In genomic region chr6:42286448-42286847, GRCm38 (mm10) we compare ENCODE assay signal across 17 mouse cellular contexts. TPM values are rescaled to one million over a fixed set of nuclear protein-coding genes. Genes with fewer than 3 reads are reported as not detected.
DNase-seq lines count a peak whose midpoint lies in the region; ATAC-seq lines count a peak whose summit lies in the region.
"Had no signal": no experiment of that assay in that cellular context is flagged by ENCODE, and none has a peak within 500 bp of the region (broad histone marks: within the 10 kb centered on the region; RNA-seq: fewer than 3 reads in every experiment).

Gene Clcn1, plus strand, starts transcription at chr6:42286685.

- H3K4me3 ChIP-seq in forebrain, embryonic 12.5 days (replicated peaks): no peak within 1 kb of the TSS
- no peak within 1 kb of the TSS for H3K4me3 ChIP-seq in forebrain, embryonic 11.5 days (ENCODE audit: low read depth, low read length)
- no peak within 1 kb of the TSS for H3K4me3 ChIP-seq in limb, embryonic 15.5 days
- H3K4me3 ChIP-seq in limb, embryonic 10.5 days: no peak within 1 kb of the TSS
- no peak within 1 kb of the TSS for H3K4me3 ChIP-seq in hindbrain, embryonic 14.5 days (replicated peaks; ENCODE audit: low read length)
- H3K4me3 ChIP-seq: embryonic facial prominence, embryonic 12.5 days; limb, embryonic 13.5 days had no signal

- no peaks in the 10 kb centered on the region for H3K27me3 ChIP-seq in forebrain, embryonic 12.5 days
- no peaks in the 10 kb centered on the region for H3K27me3 ChIP-seq in forebrain, embryonic 11.5 days (ENCODE audit: control insufficient read depth, insufficient read depth, low read length)
- H3K27me3 ChIP-seq in limb, embryonic 15.5 days: no peaks in the 10 kb centered on the region
- H3K27me3 ChIP-seq in limb, embryonic 10.5 days (ENCODE audit: low read depth, poor library complexity, severe bottlenecking): no peaks in the 10 kb centered on the region
- no peaks in the 10 kb centered on the region for H3K27me3 ChIP-seq in hindbrain, embryonic 14.5 days (ENCODE audit: control insufficient read depth, insufficient read depth, low read length)
- H3K27me3 ChIP-seq: embryonic facial prominence, embryonic 12.5 days; limb, embryonic 13.5 days had no signal

- peaks cover 63% of the 10 kb centered on the region for H3K36me3 ChIP-seq in forebrain, embryonic 12.5 days (replicated peaks)
- peaks cover 2% of the 10 kb centered on the region; the same call in 1 of the 2 replicates for H3K36me3 ChIP-seq in forebrain, embryonic 11.5 days (ENCODE audit: control insufficient read depth, insufficient read depth, low read length)
- peaks cover 22% of the 10 kb centered on the region for H3K36me3 ChIP-seq in limb, embryonic 15.5 days
- peaks cover 66% of the 10 kb centered on the region for H3K36me3 ChIP-seq in limb, embryonic 10.5 days
- peaks cover 74% of the 10 kb centered on the region for H3K36me3 ChIP-seq in hindbrain, embryonic 14.5 days (replicated peaks; ENCODE audit: control insufficient read depth, insufficient read depth)

- 0 out of 2 replicates have a peak, but pooled peaks have one; percentile 40 for ATAC-seq in forebrain, embryonic 12.5 days (ENCODE audit: low FRiP score)
- no peak for ATAC-seq in forebrain, embryonic 11.5 days (replicated peaks; ENCODE audit: low FRiP score)
- ATAC-seq in limb, embryonic 15.5 days (ENCODE audit: insufficient number of reproducible peaks, low FRiP score, low TSS enrichment, low read depth): peak; percentile 49; the same call in 1 of the 2 replicates
- ATAC-seq in hindbrain, embryonic 14.5 days (ENCODE audit: low FRiP score): peak; percentile 59; the same call in 1 of the 2 replicates

- no peaks in the 10 kb centered on the region for H3K9me3 ChIP-seq in forebrain, embryonic 12.5 days
- H3K9me3 ChIP-seq in forebrain, embryonic 11.5 days (ENCODE audit: control insufficient read depth, low read length): no peaks in the 10 kb centered on the region
- no peaks in the 10 kb centered on the region for H3K9me3 ChIP-seq in limb, embryonic 15.5 days
- H3K9me3 ChIP-seq in limb, embryonic 10.5 days (replicated peaks): no peaks in the 10 kb centered on the region
- no peaks in the 10 kb centered on the region for H3K9me3 ChIP-seq in hindbrain, embryonic 14.5 days (ENCODE audit: control insufficient read depth, low read length)
- H3K9me3 ChIP-seq: embryonic facial prominence, embryonic 12.5 days; limb, embryonic 13.5 days had no signal

- no peak within 1 kb of the TSS for H3K4me2 ChIP-seq in forebrain, embryonic 12.5 days
- no peak within 1 kb of the TSS for H3K4me2 ChIP-seq in forebrain, embryonic 11.5 days (ENCODE audit: low read depth, low read length, severe bottlenecking)
- H3K4me2 ChIP-seq in limb, embryonic 15.5 days: no peak within 1 kb of the TSS
- H3K4me2 ChIP-seq in hindbrain, embryonic 14.5 days (replicated peaks): no peak within 1 kb of the TSS
- H3K4me2 ChIP-seq: embryonic facial prominence, embryonic 12.5 days; limb, embryonic 13.5 days had no signal

- no peak within 1 kb of the TSS for H3K27ac ChIP-seq in forebrain, embryonic 12.5 days
- no peak within 1 kb of the TSS for H3K27ac ChIP-seq in forebrain, embryonic 11.5 days (ENCODE audit: low read depth, low read length)
- H3K27ac ChIP-seq in limb, embryonic 15.5 days: no peak within 1 kb of the TSS
- H3K27ac ChIP-seq in limb, embryonic 10.5 days: no peak within 1 kb of the TSS
- no peak within 1 kb of the TSS for H3K27ac ChIP-seq in hindbrain, embryonic 14.5 days
- H3K27ac ChIP-seq: embryonic facial prominence, embryonic 12.5 days; limb, embryonic 13.5 days; macrophage had no signal

- no peaks in the 10 kb centered on the region for H3K4me1 ChIP-seq in forebrain, embryonic 12.5 days
- no peaks in the 10 kb centered on the region for H3K4me1 ChIP-seq in forebrain, embryonic 11.5 days (replicated peaks; ENCODE audit: control insufficient read depth, insufficient read depth, low read length)
- H3K4me1 ChIP-seq in limb, embryonic 15.5 days: no peaks in the 10 kb centered on the region
- no peaks in the 10 kb centered on the region for H3K4me1 ChIP-seq in limb, embryonic 10.5 days
- H3K4me1 ChIP-seq in hindbrain, embryonic 14.5 days (replicated peaks; ENCODE audit: control insufficient read depth, insufficient read depth, low read length): no peaks in the 10 kb centered on the region
- H3K4me1 ChIP-seq: embryonic facial prominence, embryonic 12.5 days had no signal

- WGBS in forebrain, embryonic 12.5 days: 75% methylated on average over 4 of the region's 5 CpGs
- WGBS in forebrain, embryonic 11.5 days: 87% methylated on average over 4 of the region's 5 CpGs
- 57% methylated on average over 5 of the region's 5 CpGs for WGBS in limb, embryonic 15.5 days
- 80% methylated on average over 4 of the region's 5 CpGs for WGBS in limb, embryonic 10.5 days
- WGBS in hindbrain, embryonic 14.5 days: 89% methylated on average over 4 of the region's 5 CpGs

- DNase-seq in forebrain, embryonic 11.5 days (ENCODE audit: low spot score): no peak
- no peak for DNase-seq in limb, embryonic 10.5 days (ENCODE audit: low spot score)
- DNase-seq in hindbrain, embryonic 14.5 days (ENCODE audit: low spot score): no peak
- DNase-seq in skeletal muscle tissue, adult 2 months (ENCODE audit: low read depth, low spot score): peak; percentile 86
- no peak for DNase-seq in adrenal gland, postnatal 10 days
- no peak for DNase-seq in urinary bladder, adult 18-20 months (ENCODE audit: low spot score in 2 of 2)
- DNase-seq: adrenal gland, adult 2 months; cerebellum, adult 9-11 months; heart, postnatal 36 days; kidney, adult 9 months; lung, adult 18-20 months; thymus, adult 2 months had no signal

- no peak within 1 kb of the TSS for H3K9ac ChIP-seq in forebrain, embryonic 12.5 days
- H3K9ac ChIP-seq in forebrain, embryonic 11.5 days (ENCODE audit: low read length): no peak within 1 kb of the TSS
- no peak within 1 kb of the TSS for H3K9ac ChIP-seq in limb, embryonic 15.5 days
- no peak within 1 kb of the TSS for H3K9ac ChIP-seq in hindbrain, embryonic 14.5 days
- H3K9ac ChIP-seq: embryonic facial prominence, embryonic 12.5 days; limb, embryonic 13.5 days had no signal

RNA-seq across cellular contexts. Expression of gene Clcn1, which starts in this region (rescaled TPM):
- 1.7 and 2.2 TPM in 2 replicates for polyA plus RNA-seq in forebrain, embryonic 12.5 days (2016; fragmentation: Nextera tagmentation; extraction: Ambion mirVana)
- polyA plus RNA-seq in forebrain, embryonic 11.5 days (2014; fragmentation: Nextera tagmentation; extraction: Ambion mirVana): 1.4 and 2.0 TPM in 2 replicates
- polyA plus RNA-seq in limb, embryonic 15.5 days (2015; fragmentation: Nextera tagmentation; extraction: Ambion mirVana): 0.33 and 1.0 TPM in 2 replicates
- 0.59 and 0.64 TPM in 2 replicates for polyA plus RNA-seq in limb, embryonic 10.5 days (2016; fragmentation: Nextera tagmentation; extraction: Ambion mirVana)
- polyA plus RNA-seq in hindbrain, embryonic 14.5 days (2014; fragmentation: Nextera tagmentation; extraction: Ambion mirVana): 0.94 and 1.9 TPM in 2 replicates
- 1 to 10 TPM in 1 of 2 experiments, under 1 TPM in 1; 0.81 to 5.7 TPM for total RNA-seq in adrenal gland, postnatal 10 days (2021)
